Mouse (Mus musculus) brain, embryonic 18.5 days (tissue): ENCODE results near the gene Rnasek.
A peak's percentile ranks its signal among the peaks of the same experiment; 100 is the strongest.

Source experiments
- DNase-seq: peaks from one replicate; pipeline ENCODE4 v3.0.0-alpha.2; 2012; ENCODE audit warnings: low read depth, low spot score

Rnasek gene

DNA sequence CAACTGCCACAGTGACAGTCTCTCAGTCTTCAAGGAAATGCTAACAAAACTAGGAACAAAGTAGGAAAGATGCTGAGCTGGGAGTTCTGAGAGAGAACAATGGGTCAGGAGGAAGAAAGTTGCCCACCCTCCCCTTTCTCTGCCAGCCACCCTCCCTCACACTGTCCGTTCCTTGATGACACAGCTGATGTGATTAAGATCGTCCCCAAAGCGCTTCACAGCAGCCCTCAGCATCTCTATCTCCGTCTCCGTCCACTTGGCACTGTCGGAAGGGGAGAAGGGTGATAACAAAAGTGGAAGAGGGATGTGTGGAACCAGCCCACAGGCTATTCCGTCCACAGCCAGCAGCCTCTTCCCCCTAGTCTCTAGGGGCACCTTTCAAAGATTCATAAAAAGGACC is 2.9 kb downstream of the Rnasek start:
- no peak for DNase-seq

DNA sequence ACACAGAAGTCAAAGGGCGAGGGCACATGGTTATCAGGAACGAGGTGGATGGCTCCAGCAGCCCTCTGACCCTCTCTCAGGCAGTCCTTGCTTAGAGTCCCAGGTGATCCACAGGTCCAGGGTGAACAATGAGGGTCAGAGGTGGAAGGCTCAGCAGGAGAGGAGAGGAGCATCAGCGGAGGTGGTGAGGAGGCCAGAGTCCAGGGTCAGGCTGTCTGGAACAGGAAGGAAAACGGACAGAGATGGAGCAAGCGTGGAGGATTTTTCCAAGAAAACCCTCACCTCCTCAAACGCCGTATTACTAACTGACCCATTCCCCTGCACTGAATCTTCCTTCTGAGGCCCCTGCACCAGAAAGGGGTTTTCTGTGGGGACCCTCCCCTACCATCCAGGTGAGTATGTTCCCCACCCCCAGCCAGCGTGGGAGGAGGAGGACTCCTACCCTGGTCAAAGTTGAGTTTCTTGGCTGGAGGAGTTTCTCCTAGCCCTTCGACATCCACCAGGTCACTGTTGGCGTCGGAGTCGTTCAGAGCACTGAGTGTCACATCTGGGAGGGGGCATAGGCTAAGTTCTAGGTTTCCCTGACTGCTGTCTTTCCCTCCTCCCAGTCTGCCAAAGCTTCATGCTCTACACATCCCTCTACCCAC is 4.3 kb downstream of the Rnasek start:
- no peak for DNase-seq

DNA sequence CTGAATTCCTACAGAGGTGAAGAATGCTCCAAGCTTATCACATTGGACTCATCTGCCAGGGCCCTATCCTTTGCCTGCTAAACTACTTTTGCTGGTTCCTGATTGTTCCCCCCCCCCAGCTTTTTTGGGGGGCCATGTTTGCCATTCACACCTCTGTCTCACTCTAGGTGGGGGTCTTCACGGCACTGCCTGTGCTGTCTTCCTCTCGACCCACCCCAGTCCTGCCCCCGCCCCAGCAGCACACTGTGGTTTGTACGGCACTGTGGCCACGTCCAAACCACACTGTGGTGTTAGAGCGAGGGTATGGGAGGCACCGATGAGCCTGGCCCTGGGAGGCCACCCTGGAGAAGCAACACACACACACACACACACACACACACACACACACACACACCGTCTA is 5.1 kb downstream of the Rnasek start:
- DNase-seq, result no peak

DNA sequence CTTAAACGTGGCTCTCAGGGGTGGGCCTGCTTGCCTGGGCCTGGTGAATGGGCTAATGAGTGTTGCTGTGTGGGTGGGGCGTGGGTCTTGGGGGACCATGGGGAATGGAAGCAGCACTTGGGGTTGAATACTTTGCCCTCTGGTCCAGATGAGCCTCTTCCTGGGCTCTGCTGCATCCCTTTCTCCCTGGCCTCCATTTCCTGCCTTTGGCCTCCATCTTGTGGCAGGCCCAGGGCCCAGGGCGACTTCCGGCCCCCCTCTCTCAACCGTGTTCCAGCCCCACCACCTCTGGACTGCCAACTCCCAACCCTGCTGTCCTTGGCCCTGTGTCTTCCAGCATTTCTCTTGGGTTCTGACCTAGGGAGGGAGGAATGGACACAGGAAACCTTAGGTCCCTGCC is 5.6 kb downstream of the Rnasek start:
- no peak for DNase-seq

DNA sequence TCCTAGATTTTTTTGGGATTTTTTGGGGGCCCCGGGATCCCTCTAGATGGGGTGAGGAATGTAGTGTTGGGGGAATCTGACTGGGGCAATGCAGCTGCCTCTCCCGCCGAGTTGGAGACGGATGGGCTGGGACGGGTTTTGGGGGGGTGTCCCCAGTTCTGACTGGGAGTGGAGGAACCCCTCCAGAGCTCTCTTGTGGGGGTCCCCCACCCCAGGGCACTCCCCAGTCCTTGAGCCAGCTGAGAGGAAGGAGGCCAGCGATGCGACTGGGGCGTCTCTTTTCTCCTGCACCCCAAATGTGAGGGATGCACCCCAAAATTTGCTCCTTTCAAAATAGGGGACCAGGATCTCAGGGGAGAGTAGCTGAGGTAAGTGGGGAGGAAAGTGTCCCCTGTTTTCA is 6.6 kb downstream of the Rnasek start:
- DNase-seq, result no peak

DNA sequence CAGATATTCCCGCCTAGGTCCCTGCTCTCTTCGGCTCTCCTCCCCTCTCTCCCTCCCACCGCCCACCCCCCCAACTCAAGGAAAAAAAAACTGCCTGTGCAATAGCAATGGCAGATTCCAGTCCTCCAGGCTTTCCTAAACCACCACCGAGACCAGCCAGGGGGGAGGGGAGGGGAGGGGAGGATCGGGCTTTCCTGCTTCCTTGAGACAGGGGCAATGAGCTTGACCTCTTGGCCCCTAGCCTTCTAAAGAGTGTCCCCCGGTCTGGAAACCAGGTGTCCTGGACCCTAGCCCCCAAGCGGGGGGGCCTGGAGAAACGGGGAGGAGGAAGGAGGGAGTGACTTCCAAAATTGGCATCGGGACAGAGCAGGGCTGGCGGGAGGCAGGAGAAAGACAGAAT is 7.1 kb downstream of the Rnasek start:
- no peak for DNase-seq

DNA sequence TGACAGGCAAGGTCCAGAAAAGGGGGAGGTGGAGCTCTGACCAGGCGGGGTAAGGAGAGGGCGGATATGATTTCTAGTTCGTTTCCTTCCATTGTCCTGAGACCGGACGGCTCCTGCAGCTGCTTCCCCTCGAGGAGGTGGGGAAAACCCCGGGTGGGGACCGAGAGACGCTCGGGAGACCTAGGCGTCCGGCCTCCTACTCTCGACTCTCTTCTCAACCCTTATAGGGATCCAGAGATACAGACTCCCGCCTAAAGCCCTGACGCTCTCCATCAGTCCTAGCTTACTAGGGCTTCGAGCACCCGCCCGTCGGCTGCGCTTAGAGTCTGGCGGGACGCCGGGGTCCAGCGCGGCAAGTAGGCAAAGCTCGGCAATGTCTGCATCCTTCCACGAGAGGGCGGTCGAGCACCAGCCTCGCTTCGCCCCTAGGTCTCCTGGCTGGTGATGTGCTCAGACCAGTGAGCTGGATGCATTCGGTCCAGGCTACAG is 9.4 kb downstream of the Rnasek start:
- DNase-seq, result no peak

DNA sequence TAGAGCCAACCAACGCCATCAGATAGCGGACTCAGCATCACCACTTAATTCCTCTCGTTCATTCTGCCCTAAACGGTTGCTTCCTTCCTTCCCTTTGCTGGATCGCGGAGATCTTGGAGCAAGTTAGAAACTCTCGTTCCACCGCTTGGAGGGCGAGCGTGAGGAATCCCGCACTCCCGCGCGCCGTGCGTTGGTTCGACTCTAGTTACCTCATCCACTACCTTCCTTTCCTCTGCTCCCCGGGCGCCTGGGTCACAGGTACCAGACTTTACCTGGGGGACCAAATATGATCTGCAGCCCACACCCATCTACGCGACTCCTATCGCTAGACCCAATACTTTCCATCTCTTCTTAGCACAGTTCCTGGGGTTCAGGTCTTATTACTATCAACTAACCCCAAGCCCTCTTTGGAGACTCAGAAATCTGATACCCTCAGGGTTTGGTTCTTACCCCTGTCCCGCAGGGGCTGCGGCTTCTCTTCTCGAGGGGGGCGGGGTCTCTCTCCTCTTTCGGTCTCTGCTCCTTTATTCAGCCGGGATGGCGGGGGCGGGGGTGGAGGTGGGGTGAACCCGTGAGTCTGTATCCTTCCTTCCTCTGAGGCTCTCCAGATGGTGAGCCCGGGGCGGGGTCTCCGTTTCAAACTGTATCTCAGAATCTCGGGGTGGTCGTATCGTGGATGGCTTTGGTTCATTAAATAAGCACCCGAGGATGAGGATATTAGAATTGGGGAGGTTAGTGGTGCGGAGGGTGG is 10.2 kb downstream of the Rnasek start, which contains the start of gene Bcl6b:
TSS of gene Bcl6b (minus strand) at position 539 of the 751 bp plus-strand sequence.
- DNase-seq, result no peak

DNA sequence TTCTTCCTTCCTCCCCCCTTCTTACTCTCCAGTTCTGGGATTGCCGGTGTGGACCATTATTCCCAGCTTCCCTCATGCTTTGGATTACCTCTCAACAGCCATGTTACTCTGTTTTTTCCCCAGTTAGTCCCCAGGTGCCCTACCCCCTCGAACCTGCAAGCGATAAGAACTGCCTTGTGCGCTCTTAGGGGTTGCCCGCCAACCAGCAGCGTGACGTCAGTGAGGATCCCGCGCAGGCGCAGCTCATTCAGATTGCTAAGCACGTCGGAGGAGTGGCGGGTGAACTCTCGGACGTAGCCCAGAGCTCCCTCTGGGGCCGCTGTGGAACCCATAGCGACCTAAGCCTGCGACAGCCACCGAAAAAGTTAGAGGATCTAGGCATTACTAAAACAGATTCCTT is 10.8 kb downstream of the Rnasek start:
- DNase-seq, result no peak

DNA sequence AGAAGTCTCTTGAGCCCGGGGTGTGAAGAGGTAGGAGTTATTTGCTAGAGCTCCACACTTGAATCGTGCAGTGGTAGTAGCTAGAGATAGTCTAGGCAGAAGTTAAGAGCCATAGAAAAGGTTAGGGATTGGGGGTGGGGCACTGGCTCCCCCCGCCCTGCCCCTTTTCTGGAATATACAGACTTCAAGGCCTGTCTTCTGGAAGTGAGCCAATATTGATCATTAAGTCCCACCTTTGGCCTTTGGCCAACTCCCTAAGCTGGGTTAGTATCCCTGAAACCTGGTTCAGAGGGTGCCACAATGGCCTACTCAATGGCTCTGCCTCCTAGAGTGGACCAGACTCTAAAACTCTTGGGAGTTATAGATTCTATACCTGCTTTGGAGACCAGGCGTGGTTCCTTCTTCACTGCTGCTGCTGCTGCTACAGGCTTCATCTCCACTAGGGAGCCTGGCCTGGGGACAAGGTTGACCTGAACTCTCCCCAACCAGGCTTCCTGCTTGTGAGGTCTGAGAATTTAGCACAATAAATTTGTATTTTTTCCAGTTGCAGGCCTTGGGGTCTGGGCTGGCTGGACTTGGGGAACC is 11.9 kb downstream of the Rnasek start:
- no peak for DNase-seq

DNA sequence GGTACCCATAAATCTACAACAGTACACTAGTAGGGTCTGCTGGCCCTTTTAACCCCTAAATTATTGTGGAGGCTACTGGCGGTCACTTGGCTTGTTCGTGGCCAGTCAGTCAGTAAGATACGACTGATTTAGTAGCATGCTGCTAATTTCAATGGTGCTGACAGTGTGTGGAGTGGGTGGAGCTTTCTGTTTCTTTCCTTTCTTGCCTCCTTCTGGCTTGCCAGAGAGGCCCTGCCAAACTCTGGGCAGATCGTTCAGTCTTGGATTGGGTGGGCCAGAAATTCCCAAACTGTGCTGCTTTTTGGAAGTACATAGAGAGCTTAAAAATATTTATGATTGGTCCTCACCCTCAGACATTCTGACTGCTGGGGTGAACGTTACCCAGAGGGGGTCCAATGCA is 12.5 kb downstream of the Rnasek start:
- DNase-seq, result no peak

DNA sequence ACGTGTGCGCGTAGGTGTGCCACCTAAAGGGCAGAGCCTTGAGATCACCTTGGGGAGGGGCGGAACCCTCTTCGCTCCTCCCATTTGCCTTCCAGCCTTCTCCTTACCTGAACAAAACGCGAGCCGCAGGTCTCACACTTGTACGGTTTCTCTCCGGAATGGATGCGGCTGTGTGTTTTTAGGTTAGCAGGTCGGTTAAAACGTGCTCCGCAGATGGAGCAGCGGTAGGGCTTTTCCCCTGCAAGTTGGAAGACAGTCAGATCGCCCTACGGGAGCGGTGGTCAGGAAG is 13.1 kb downstream of the Rnasek start:
- no peak for DNase-seq

DNA sequence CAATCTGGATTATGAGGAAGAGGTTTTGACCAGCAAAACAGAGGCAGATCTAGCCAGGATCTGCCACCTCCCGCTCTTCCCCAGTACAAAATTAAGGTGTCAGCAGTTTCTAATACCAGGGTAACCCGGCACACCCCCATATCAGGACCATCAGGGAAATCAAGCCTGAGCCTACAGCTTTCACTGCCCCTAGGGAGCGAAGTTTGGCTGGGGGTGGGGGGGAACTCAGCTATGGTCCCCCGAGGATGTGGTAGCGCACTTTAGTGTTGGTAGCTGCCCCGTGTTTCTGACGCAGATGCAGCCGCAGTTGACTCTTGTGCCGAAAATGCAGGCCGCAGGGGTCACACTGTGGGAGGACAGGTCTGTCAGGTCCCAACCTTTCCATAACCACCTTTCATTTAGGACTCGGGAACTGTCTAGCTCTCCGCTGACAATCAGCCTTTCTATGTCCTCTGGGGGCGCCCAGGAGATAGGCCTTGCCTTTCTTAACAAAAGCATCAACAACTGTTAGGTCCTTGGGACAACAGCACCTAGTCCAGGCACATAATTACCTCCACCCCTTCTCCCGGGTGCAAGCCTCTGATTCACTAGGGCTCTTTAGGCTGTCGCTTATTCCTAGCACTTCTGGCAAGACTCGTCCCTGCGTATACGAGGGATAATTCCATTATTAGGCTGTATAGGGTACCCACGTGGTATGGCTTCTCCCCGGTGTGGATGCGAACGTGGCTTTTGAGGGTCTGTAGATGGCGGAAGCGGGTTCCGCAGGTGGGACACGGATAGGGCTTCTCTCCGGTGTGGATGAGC is 13.6 kb downstream of the Rnasek start:
- DNase-seq, result no peak

DNA sequence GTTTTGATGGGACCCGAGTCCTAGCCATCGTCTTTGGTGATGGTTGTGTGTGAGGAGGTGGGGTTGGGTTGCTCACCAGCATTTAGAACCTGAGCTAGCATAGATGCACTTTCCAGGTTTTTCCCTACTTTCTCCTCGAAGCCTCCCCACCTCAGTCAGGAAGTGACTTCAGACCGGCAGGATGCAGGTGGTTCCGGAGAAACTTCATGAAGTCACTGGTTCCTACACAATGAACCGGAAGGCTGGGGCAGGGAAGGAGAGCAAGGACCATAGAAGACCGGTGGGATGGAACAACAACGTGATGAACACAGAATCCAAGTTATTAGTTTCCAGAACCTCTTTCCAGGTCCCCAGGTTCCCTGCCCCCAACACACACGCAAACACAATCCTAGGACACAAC is 15.9 kb downstream of the Rnasek start:
- no peak for DNase-seq

DNA sequence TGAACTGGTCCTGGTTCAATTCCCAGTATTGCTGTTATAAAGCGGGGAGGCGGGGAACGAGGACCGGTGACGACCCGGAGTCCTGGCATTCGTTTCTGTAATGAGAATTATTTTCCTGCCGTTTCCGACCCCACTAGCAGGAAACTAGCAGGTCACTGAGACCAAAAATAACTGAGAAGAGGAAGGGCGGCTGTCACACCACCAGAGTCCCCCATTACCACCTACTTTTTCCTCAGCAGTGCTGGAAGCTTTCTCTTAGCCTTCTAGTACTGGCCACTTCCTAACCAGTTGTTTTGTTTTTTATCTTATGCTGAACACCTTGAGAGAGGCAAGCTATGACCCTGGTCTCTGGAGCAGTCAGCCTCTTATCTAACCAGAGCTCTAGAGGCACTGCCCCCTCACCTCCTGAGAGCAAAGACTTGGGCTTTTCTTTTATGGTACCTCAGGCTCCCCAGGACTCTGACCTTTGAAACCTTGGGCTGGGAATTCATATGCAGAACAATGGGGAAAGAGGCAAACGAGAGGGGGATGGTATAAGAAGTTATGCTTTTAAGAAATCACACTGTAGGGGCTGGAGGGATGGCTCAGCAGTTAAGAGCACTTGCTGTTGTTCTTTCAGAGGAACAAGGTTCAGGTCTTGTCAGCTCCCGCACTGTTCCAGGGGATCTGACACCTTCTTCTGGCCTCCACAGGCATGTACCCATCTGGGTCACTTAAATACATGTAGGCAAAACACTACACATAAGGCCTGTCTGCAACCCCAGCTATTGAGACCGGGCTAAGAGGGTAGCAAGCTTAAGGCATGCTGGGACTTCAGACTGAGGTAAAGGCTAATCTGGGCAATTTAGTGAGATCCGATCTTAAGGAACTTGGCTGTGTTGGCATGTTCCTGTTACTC is 17.8 kb downstream of the Rnasek start:
- DNase-seq, result no peak

DNA sequence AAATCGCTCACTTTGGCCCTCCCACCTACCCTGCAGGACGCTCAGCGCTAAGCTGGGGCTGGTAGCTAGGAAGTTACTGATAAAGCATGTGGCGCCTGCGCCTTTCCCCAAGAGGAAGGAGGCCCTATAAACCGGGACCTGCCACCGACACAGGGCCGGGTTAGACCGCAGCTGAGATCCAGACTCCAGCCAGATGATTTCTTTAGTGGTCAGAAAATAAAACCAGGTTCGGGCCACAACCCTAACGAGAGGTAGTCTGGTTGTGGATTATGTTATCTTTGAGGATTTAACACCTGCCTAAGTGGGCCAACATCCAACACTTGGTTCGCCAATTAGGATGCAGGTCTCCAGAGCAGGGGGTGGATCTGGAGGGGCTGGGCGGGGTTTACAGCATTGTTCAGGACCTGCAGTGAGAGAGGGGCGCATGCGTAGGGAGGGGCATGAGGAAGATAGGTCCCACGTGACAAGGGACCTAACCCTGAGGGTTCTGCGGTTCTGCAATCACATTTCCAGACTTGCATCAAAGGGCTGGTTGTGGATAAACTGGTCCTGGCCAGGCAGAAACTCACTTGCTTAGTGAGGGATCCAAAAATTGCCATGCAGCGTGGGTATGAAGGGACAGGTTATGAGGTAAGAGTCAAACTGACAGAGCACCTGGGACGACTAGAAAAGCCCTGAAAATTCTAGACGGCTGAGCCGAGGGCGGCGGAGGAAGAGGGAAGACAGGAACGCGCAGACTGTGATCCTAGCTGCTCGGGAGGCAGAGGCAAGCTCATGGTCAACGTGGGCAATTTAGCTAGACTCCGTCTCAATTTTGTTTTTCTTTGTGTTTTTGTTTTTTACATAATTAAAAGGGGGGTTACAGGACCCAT is 18.7 kb downstream of the Rnasek start, which contains the start of gene Slc16a13:
TSS of gene Slc16a13 (minus strand) at position 334 of the 872 bp plus-strand sequence.
- peak; percentile 97 for DNase-seq

DNA sequence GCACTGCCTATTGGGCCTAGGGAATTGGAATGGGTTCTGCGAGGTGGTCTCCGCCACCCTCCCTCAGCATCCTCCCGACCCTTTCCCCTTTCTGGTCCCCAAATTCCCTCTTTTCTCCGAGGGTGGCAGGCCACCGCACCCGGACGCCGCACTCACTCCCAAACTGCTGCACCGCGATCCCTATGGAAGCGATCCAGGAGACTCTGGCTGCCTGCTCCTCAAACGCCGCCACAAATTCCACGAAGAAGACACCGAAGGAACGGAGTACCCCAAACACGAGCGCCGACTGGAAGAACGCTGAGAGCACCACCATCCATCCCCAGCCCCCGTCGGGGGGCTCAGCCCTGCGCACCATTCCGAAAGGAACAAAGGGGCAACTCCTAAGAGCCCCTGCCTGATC is 19.3 kb downstream of the Rnasek start:
- DNase-seq, result no peak

DNA sequence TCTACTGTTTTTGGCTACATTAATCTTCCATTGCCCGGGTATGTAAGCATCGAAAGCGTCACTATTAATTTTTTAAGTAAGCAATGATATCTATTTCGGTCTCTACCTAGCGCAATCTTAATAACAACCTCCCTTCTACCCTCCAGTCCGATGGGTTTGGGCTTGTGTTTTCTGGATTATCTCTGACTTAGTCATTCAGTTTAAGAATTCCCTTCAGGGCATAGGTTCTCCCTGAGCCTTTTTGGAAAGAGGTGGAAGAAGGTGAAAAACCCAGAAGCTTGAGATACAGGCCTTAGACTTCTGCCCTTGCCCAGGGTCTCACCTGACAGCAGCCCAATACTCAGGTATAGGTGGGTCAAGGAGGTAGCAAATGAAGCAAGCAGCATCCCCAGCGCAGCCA is 19.8 kb downstream of the Rnasek start:
- DNase-seq, result no peak

DNA sequence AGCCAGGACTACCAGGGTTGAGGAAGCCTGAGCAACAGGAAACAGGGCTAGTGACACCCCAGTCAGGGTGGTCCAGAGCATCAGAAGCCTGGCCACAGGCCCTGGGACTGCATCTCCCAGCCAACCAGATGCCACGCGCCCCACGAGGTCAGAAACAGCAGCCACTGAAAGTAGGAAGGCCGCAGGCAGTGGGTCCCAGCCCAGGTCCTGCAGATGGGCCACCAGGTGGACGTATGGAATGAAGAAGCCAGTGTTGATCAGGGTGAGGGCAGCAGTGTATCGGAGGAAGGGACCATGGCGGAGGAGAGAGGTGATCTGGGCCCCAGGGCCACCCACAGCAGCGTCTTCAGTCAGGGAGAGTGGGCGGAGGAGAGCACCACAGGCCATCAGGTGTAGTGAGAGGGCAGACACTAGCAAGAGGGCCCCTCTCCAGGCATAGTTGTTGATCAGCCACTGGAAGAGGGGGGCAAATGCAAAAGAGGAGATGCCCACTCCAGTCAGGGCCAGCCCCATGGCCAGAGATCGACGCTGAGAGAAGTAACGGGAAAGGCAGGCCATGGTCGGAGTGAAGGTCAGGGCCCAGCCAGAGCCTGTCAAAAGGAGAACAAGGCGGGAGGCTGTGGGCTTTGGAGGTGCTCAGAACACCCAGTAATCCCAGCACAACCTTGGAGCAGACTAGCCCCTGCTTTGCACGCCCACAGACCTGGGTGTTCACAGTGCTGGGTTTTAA is 20.7 kb downstream of the Rnasek start:
- DNase-seq, result no peak

DNA sequence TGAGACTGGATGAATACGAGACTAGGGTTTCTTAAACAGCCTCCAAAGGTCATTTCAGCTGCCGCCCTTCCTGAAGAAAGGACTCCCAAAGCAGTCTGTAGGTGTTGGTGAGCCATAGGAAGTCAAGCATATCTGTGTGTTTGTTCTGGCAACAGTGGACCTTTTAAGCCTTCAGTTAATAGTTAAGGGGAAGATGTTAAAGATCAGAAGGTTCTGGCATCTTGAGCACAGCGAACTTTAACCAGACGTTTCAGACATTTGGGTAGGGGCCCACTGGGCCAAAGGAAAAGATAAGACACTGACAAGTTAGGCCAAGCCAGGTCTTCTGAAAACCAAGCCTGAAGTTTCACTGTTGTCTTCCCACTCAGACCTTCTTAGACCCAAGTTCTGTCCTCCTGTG is 21.6 kb downstream of the Rnasek start:
- DNase-seq, result no peak
